Mouse (Mus musculus) myocyte (in vitro differentiated cells): ENCODE measurements at regions not wholly inside any gene's neighbourhood (a gene's known extent, or its start where the extent isn't known, plus 50 kb on each side); places are given as distances from the start of the nearest gene placed in this dataset.

Experiments
- H3K27me3 ChIP-seq: one replicate; pipeline ENCODE4 v1.6.1; 2011; ENCODE audit not compliant: control insufficient read depth, insufficient read depth, insufficient read length
- H3K36me3 ChIP-seq: one replicate; pipeline ENCODE4 v1.6.1; 2011; ENCODE audit not compliant: control insufficient read depth, insufficient read depth
- H3K4me2 ChIP-seq: one replicate; pipeline ENCODE4 v1.6.1; 2011; ENCODE audit warnings: low read depth, control low read depth
- H3K4me3 ChIP-seq: one replicate; pipeline ENCODE4 v1.5.1; 2011; ENCODE audit warnings: mild to moderate bottlenecking, control low read depth, moderate library complexity
- H3K79me2 ChIP-seq: one replicate; pipeline ENCODE4 v1.6.1; 2011; ENCODE audit not compliant: control insufficient read depth, insufficient read depth
- H3ac ChIP-seq: one replicate; pipeline ENCODE4 v1.6.1; 2011; ENCODE audit not compliant: control insufficient read depth, insufficient read length
- CEBPB ChIP-seq: IDR thresholded peaks from 2 replicates; pipeline ENCODE4 v1.6.1; 2011; ENCODE audit warnings: mild to moderate bottlenecking, moderate library complexity; ENCODE audit not compliant: poor library complexity, insufficient read depth, severe bottlenecking
- E2F4 ChIP-seq: IDR thresholded peaks from one replicate; pipeline ENCODE4 v1.6.1; 2011; ENCODE audit warnings: mild to moderate bottlenecking, control low read depth, moderate library complexity; ENCODE audit not compliant: insufficient read depth
- MAX ChIP-seq: IDR thresholded peaks from one replicate; pipeline ENCODE4 v1.6.1; 2011; ENCODE audit warnings: low read depth, mild to moderate bottlenecking, control low read depth
- MYOD1 ChIP-seq, 3 experiments: IDR thresholded peaks; one replicate each; pipeline ENCODE4 v1.6.1; 2011; ENCODE audit warnings: control low read depth in 2 of 3, low read depth in 2 of 3, mild to moderate bottlenecking in 2 of 3, moderate library complexity in 1 of 3; ENCODE audit not compliant: insufficient read length in 2 of 3, control insufficient read depth in 1 of 3
- MYOG ChIP-seq, 3 experiments: IDR thresholded peaks; one replicate each; pipeline ENCODE4 v1.6.1; 2011; ENCODE audit warnings: control low read depth in 2 of 3, low read depth in 2 of 3, mild to moderate bottlenecking in 2 of 3; ENCODE audit not compliant: insufficient read length in 2 of 3, control insufficient read depth in 1 of 3, insufficient read depth in 1 of 3
- POLR2A ChIP-seq: IDR thresholded peaks from one replicate; pipeline ENCODE4 v1.6.1; 2011; ENCODE audit warnings: low read depth, mild to moderate bottlenecking, control low read depth, moderate library complexity; ENCODE audit not compliant: insufficient read length
- POLR2AphosphoS2 ChIP-seq: IDR thresholded peaks from one replicate; pipeline ENCODE4 v1.6.1; 2011; ENCODE audit warnings: low read depth, control low read depth; ENCODE audit not compliant: insufficient read length
- REST ChIP-seq: IDR thresholded peaks from one replicate; pipeline ENCODE4 v1.6.1; 2011; ENCODE audit warnings: mild to moderate bottlenecking, control low read depth, moderate library complexity; ENCODE audit not compliant: insufficient read depth, insufficient read length
- SRF ChIP-seq: IDR thresholded peaks from one replicate; pipeline ENCODE4 v1.6.1; 2011; ENCODE audit warnings: low read depth; ENCODE audit not compliant: control insufficient read depth, insufficient read length
- TCF12 ChIP-seq: IDR thresholded peaks from one replicate; pipeline ENCODE4 v1.6.1; 2011; ENCODE audit warnings: mild to moderate bottlenecking, control low read depth; ENCODE audit not compliant: poor library complexity, insufficient read depth, severe bottlenecking
- TCF3 ChIP-seq: IDR thresholded peaks from one replicate; pipeline ENCODE4 v1.6.1; 2011; ENCODE audit warnings: low read depth, control low read depth; ENCODE audit not compliant: insufficient read length
- USF1 ChIP-seq: IDR thresholded peaks from one replicate; pipeline ENCODE4 v1.6.1; 2011; ENCODE audit warnings: low read depth, mild to moderate bottlenecking, control low read depth, moderate library complexity

- no peaks in the 10 kb centered on the region for H3K79me2 ChIP-seq
- no peak overlapping the region for H3ac ChIP-seq
- H3K27me3 ChIP-seq: no peaks in the 10 kb centered on the region
- no peak overlapping the region for H3K4me2 ChIP-seq
- TF ChIP-seq CEBPB: no peak
- TF ChIP-seq POLR2A: no peak
- no peak for TF ChIP-seq SRF
- no peak for TF ChIP-seq REST
- TF ChIP-seq POLR2AphosphoS2: no peak
- TF ChIP-seq MYOG (IDR thresholded peaks at IDR 0.05; ENCODE audit: control insufficient read depth in 1 of 3, insufficient read depth in 1 of 3, insufficient read length in 2 of 3, low read depth in 2 of 3): no peak
- TF ChIP-seq TCF3: no peak
- TF ChIP-seq USF1: no peak
- no peak for TF ChIP-seq TCF12
- TF ChIP-seq MAX: no peak
- TF ChIP-seq E2F4: no peak
- TF ChIP-seq MYOD1 (IDR thresholded peaks at IDR 0.05; ENCODE audit: control insufficient read depth in 1 of 3, insufficient read length in 2 of 3, low read depth in 2 of 3): no peak
- no peaks in the 10 kb centered on the region for H3K36me3 ChIP-seq
- no peak overlapping the region for H3K4me3 ChIP-seq
Observed at GRCm38 (mm10) chr14:99423334-99423733, 124.8 kb downstream of the Klf5 start.

GRCm38 (mm10) chr14:99427049-99427448, 128.6 kb downstream of the Klf5 start:
- H3K79me2 ChIP-seq: no peaks in the 10 kb centered on the region
- H3K27me3 ChIP-seq: no peaks in the 10 kb centered on the region
- no peak overlapping the region for H3K4me3 ChIP-seq
- TF ChIP-seq TCF12 (no peak), POLR2AphosphoS2 (no peak), POLR2A (no peak), MYOD1 (IDR thresholded peaks at IDR 0.05; ENCODE audit: control insufficient read depth in 1 of 3, insufficient read length in 2 of 3, low read depth in 2 of 3) (no peak), MAX (no peak), SRF (no peak), CEBPB (no peak), E2F4 (no peak), REST (no peak), USF1 (no peak), TCF3 (no peak), MYOG (IDR thresholded peaks at IDR 0.05; ENCODE audit: control insufficient read depth in 1 of 3, insufficient read depth in 1 of 3, insufficient read length in 2 of 3, low read depth in 2 of 3) (no peak)
- no peak overlapping the region for H3ac ChIP-seq
- H3K4me2 ChIP-seq: no peak overlapping the region
- no peaks in the 10 kb centered on the region for H3K36me3 ChIP-seq

GRCm38 (mm10) chr14:99430323-99430722, 131.8 kb downstream of the Klf5 start:
- Histone ChIP-seq H3ac (no peak overlapping the region), H3K27me3 (no peaks in the 10 kb centered on the region), H3K4me2 (no peak overlapping the region), H3K4me3 (no peak overlapping the region), H3K79me2 (no peaks in the 10 kb centered on the region), H3K36me3 (no peaks in the 10 kb centered on the region)
- TF ChIP-seq CEBPB (no peak), REST (no peak), POLR2AphosphoS2 (no peak), TCF3 (no peak), USF1 (no peak)

GRCm38 (mm10) chr14:99431697-99432096, 133.2 kb downstream of the Klf5 start:
- TF ChIP-seq E2F4: no peak
- no peak for TF ChIP-seq POLR2AphosphoS2
- TF ChIP-seq CEBPB: no peak
- TF ChIP-seq MAX: no peak
- no peak for TF ChIP-seq USF1
- Histone ChIP-seq H3ac (no peak overlapping the region), H3K27me3 (no peaks in the 10 kb centered on the region), H3K4me3 (no peak overlapping the region), H3K36me3 (no peaks in the 10 kb centered on the region), H3K79me2 (no peaks in the 10 kb centered on the region), H3K4me2 (no peak overlapping the region)

DNA sequence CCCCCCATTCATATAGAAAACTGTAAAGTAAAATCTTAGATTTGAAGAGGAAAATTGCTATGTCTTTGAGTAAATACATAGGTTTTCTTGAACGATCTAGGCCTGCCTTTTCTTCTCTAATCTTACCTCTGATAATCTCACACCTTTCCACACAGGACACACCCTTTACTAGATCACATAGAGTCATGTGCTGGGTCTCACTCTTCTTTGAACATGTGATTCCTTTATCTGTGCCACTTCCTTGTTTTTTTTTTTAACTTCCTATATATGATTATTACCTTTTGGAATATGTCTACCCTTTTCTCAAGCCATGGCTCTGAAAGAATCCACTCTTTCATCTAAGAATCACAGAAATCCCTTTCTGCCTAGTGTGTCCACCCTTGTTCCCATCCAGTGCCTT, 136.2 kb downstream of the Klf5 start:
- no peak overlapping the region for H3K4me2 ChIP-seq
- no peaks in the 10 kb centered on the region for H3K27me3 ChIP-seq
- no peak for TF ChIP-seq E2F4
- TF ChIP-seq CEBPB: no peak
- no peak for TF ChIP-seq POLR2AphosphoS2
- TF ChIP-seq USF1: no peak
- no peak for TF ChIP-seq MYOD1 (IDR thresholded peaks at IDR 0.05; ENCODE audit: control insufficient read depth in 1 of 3, insufficient read length in 2 of 3, low read depth in 2 of 3)
- no peak for TF ChIP-seq MAX
- TF ChIP-seq MYOG (IDR thresholded peaks at IDR 0.05; ENCODE audit: control insufficient read depth in 1 of 3, insufficient read depth in 1 of 3, insufficient read length in 2 of 3, low read depth in 2 of 3): no peak
- TF ChIP-seq POLR2A: no peak
- no peak for TF ChIP-seq SRF
- TF ChIP-seq REST: no peak
- no peak for TF ChIP-seq TCF12
- TF ChIP-seq TCF3: no peak
- H3K4me3 ChIP-seq: no peak overlapping the region
- no peaks in the 10 kb centered on the region for H3K36me3 ChIP-seq
- H3K79me2 ChIP-seq: no peaks in the 10 kb centered on the region
- H3ac ChIP-seq: no peak overlapping the region
